Mouse (Mus musculus) urinary bladder, postnatal 25 days (tissue): ENCODE data around the gene Cobl.

Experiments
- DNase-seq: peaks from one replicate; pipeline ENCODE4 v3.0.0; 2022; ENCODE audit warnings: low spot score

The Cobl gene

GRCm38 (mm10) chr11:12227343-12227742 lies 237.4 kb downstream of the Cobl start:
- no peak for DNase-seq

GRCm38 (mm10) chr11:12219594-12220530 lies 244.9 kb downstream of the Cobl start:
- DNase-seq = no peak

GRCm38 (mm10) chr11:12216897-12217296 lies 247.9 kb downstream of the Cobl start:
- no peak for DNase-seq

- DNase-seq = no peak
These were observed 249.2 kb downstream of the Cobl start for GRCm38 (mm10) chr11:12215582-12215981.

- no peak for DNase-seq
These were observed 256.2 kb downstream of the Cobl start for GRCm38 (mm10) chr11:12208574-12208973.

DNA sequence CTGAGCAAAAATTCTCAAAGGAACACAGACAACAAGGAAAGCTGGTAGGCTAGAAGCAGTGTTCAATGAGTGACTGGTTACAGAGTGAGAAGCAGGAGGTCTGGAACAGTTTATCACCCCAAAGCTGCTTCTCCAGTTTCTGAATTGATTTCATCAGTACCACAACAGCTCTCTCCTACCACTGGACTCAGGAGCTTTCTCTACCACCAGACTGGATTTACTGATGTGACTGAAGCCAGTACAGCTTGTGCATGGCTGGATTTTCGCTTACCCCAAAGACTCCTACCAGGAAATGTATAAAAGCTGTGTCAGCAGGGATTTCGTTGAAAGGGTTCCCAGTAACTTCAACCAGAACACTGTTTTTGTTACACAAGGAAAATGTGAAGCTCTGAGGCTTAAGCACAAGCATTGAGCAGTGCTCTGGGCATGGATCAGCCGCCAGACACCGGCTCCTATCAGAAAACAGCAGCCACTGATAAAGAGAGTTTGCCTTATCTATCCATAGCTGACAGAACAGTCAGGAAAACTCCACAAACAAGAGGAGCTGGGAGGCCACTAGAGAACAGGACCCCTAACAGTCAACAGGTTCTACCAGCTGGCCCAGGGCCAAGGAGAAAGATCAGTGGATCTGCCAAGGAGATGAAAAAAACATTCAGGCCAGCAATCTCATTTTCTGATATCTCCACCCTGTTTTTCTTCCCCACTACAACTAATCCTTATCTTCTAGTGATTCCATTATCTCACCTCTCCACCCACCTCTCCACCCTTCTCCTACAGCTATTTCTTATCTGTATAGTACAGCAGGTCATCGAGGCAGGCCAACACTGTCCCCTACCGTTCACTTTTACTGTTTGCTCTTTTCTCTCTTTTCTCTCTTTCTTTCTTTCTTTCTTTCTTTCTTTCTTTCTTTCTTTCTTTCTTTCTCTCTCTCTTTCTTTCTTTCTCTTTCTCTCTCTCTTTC lies 259.3 kb downstream of the Cobl start:
- DNase-seq = no peak

GRCm38 (mm10) chr11:12199441-12199840 lies 265.3 kb downstream of the Cobl start:
- DNase-seq = no peak

GRCm38 (mm10) chr11:12198700-12199349 lies 265.9 kb downstream of the Cobl start:
- DNase-seq = no peak

DNA sequence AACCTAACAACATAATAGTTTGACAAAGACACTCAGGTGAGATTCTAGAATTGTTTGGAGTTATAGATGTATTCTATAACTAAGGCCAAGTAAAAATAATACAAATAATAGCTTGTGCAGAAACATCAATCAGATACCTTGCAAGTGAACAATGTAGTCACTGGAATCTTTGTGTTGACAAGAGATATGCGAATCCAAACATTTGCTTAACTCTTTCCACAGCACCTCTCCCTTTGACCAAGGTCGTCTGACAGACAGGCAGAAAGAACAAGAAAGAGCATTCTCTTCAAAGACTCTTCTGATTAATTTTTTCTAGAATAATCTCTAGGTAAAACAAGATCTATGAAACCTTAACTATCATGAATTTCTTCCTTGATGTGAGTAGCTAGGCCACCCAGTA lies 266.7 kb downstream of the Cobl start:
- no peak for DNase-seq

GRCm38 (mm10) chr11:12197542-12197941 lies 267.2 kb downstream of the Cobl start:
- DNase-seq = no peak

GRCm38 (mm10) chr11:12195390-12195789 lies 269.4 kb downstream of the Cobl start:
- peak; percentile 18 for DNase-seq

DNA sequence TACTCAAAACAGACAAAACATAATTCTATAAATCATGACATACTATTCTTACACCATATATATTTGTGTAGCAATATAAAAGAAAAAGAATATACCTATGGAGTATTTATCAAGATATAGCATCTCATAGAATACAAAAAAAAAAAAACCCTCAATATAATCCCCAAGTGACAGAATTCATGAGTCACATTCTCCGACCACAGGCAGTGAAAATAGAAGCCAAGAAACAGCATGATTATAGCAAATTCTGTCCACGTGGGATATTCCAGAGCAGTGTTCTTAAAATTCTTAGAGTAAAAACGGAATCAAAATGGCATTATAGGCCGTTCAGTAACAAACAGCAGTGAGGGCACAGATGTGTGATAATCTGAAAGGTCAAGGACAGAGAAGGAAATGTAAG lies 271.4 kb downstream of the Cobl start:
- DNase-seq = no peak

DNA sequence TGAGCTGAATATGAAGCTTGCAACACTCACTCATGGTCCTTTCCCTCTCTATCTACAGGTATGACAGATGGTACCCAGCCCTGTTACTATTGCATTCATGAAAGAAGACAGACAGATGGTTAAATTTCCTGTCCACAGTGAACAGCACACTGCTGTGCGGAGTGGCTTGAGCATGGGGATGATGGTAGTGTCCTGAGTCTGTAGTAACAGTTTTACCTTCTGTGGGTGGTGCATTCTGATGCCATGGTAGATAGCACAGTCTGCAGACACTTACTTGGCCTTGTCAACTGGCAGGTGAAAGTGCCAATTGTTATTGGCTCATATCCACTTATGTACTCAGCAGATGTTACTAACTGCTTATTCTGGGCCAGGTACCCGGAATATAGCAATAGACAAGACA lies 273.4 kb downstream of the Cobl start:
- DNase-seq = no peak

DNA sequence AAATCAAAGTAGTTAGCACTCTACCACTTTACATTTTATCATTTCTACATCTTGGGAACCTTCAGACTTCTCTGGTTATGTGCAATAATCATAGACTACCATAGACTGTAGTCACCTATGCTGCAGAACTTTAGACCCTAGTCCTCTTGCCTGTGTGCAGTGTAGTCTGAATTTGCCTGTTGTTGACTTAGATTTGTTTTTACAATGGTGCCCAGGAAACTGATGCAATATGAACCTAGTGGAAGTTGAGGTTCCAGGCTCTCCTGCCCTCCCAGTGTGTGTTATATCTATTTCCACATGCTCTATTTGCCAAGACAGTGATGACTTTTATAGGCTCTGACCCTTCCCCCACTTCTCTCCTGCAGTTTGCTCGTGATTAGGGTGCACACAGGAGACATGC lies 274.3 kb downstream of the Cobl start:
- DNase-seq = no peak
